Mouse (Mus musculus) limb, embryonic 12.5 days (tissue): ENCODE results near the gene Smoc1. TPM values are rescaled to one million over a fixed set of nuclear protein-coding genes. Genes with fewer than 3 reads are reported as not detected.

ENCODE experiments used
- ATAC-seq: fragments of 200-750 bp; cut with Nextera tagmentation; 2 replicates; pipeline ENCODE4 v1.8.0; 2017; ENCODE audit warnings: low read depth, moderate TSS enrichment; ENCODE audit not compliant: insufficient number of reproducible peaks, insufficient read depth, low FRiP score, low TSS enrichment
- H3K27ac ChIP-seq: fragments of 300-500 bp; sonication (generic); 2 replicates; pipeline ENCODE4 v1.5.1; 2016; ENCODE audit warnings: mild to moderate bottlenecking, moderate library complexity
- H3K27me3 ChIP-seq: fragments of 300-500 bp; sonication (generic); 2 replicates; pipeline ENCODE4 v1.6.1; 2016; ENCODE audit warnings: mild to moderate bottlenecking, moderate library complexity
- H3K36me3 ChIP-seq: fragments of 300-500 bp; sonication (generic); 2 replicates; pipeline ENCODE4 v1.6.1; 2016; ENCODE audit warnings: mild to moderate bottlenecking, moderate library complexity
- H3K4me1 ChIP-seq: fragments of 300-500 bp; sonication (generic); replicated peaks from 2 replicates; pipeline ENCODE4 v1.6.1; 2016
- H3K4me2 ChIP-seq: fragments of 300-500 bp; sonication (generic); 2 replicates; pipeline ENCODE4 v1.6.1; 2016; ENCODE audit warnings: mild to moderate bottlenecking, moderate library complexity
- H3K4me3 ChIP-seq: fragments of 300-500 bp; sonication (generic); replicated peaks from 2 replicates; pipeline ENCODE4 v1.5.1; 2016; ENCODE audit warnings: mild to moderate bottlenecking
- H3K9ac ChIP-seq: fragments of 300-500 bp; sonication (generic); replicated peaks from 2 replicates; pipeline ENCODE4 v1.6.1; 2016; ENCODE audit warnings: mild to moderate bottlenecking, moderate library complexity
- H3K9me3 ChIP-seq: fragments of 300-500 bp; sonication (generic); 2 replicates; pipeline ENCODE4 v1.6.1; 2016; ENCODE audit warnings: mild to moderate bottlenecking, moderate library complexity
- WGBS: fragments of 180-500 bp; shearing (Covaris S2); methylation state at CpG from one replicate; pipeline ENCODE4 v1.1.7; 2016; 5-methylcytosine and 5-hydroxymethylcytosine counted together
- polyA plus RNA-seq: library from polyadenylated mRNA; unstranded; fragments of >200 nt; fragmentation: Nextera tagmentation; extraction: Ambion mirVana; gene quantifications from 2 replicates; pipeline ENCODE4 v1.2.1, GENCODE M21; 2016

Smoc1 gene
- polyA plus RNA-seq, 1 experiment from 2014 or later: 13.1 TPM

- 65% methylated on average over 11 of the region's 11 CpGs for WGBS
- ATAC-seq: no peak
- H3K36me3 ChIP-seq: no peaks in the 10 kb centered on the region
Observed at GRCm38 (mm10) chr12:81055000-81055705, 28.5 kb downstream of the Smoc1 start.

GRCm38 (mm10) chr12:81055811-81056210 lies 29.2 kb downstream of the Smoc1 start:
- Histone ChIP-seq H3K4me2 (no peak overlapping the region), H3K4me3 (no peak overlapping the region), H3K9me3 (no peaks in the 10 kb centered on the region), H3K36me3 (no peaks in the 10 kb centered on the region), H3K27ac (peak overlapping the region; percentile 69; the same call in 1 of the 2 replicates), H3K9ac (no peak overlapping the region), H3K4me1 (peaks cover 21% of the 10 kb centered on the region), H3K27me3 (no peaks in the 10 kb centered on the region)
- no peak for ATAC-seq
- WGBS: 94% methylated on average over 2 of the region's 2 CpGs

More at GRCm38 (mm10) chr12:81055000-81055705, 28.5 kb downstream of the Smoc1 start:
- no peak overlapping the region for H3K4me3 ChIP-seq
- H3K9ac ChIP-seq: no peak overlapping the region
- no peaks in the 10 kb centered on the region for H3K9me3 ChIP-seq
- H3K4me2 ChIP-seq: no peak overlapping the region
- H3K27me3 ChIP-seq: no peaks in the 10 kb centered on the region
- peak overlapping the region; percentile 69 for H3K27ac ChIP-seq
- H3K4me1 ChIP-seq: peaks cover 21% of the 10 kb centered on the region

DNA sequence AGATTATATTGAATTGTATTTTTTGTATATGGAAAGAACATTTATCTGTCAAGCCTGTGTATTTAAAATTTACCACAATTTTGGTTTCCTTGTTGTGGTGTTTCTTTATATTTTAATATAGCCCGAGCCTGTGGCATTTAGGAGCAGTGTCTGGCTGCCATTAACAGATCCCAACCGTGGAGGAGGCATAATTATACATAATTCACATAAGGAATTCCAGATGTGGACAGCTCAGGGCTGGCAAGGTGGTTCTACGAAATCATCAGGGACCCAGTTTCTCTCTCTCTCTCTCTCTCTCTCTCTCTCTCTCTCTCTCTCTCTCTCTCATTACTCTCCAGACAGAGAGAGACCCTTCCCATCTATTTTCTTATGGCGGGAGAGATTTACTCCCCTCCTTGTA lies 31.0 kb downstream of the Smoc1 start:
- Histone ChIP-seq H3K4me3 (no peak overlapping the region), H3K36me3 (no peaks in the 10 kb centered on the region), H3K27me3 (no peaks in the 10 kb centered on the region), H3K4me2 (no peak overlapping the region), H3K4me1 (peaks cover 21% of the 10 kb centered on the region), H3K9ac (no peak overlapping the region), H3K9me3 (no peaks in the 10 kb centered on the region), H3K27ac (no peak overlapping the region)
- ATAC-seq: no peak
- WGBS: 16% methylated on average over 4 of the region's 4 CpGs

GRCm38 (mm10) chr12:81058561-81058960 lies 32.0 kb downstream of the Smoc1 start:
- Histone ChIP-seq H3K36me3 (no peaks in the 10 kb centered on the region), H3K9ac (no peak overlapping the region), H3K27ac (no peak overlapping the region), H3K9me3 (no peaks in the 10 kb centered on the region), H3K27me3 (no peaks in the 10 kb centered on the region), H3K4me3 (no peak overlapping the region), H3K4me2 (no peak overlapping the region), H3K4me1 (peaks cover 24% of the 10 kb centered on the region)
- WGBS: 90% methylated on average over 3 of the region's 3 CpGs
- no peak for ATAC-seq

GRCm38 (mm10) chr12:81061831-81062361 lies 35.3 kb downstream of the Smoc1 start:
- Histone ChIP-seq H3K9me3 (no peaks in the 10 kb centered on the region), H3K27me3 (no peaks in the 10 kb centered on the region), H3K27ac (no peak overlapping the region), H3K4me1 (peaks cover 16% of the 10 kb centered on the region), H3K4me3 (no peak overlapping the region), H3K9ac (no peak overlapping the region), H3K36me3 (no peaks in the 10 kb centered on the region), H3K4me2 (no peak overlapping the region)
- no peak for ATAC-seq
- WGBS: 68% methylated on average over 6 of the region's 6 CpGs

GRCm38 (mm10) chr12:81063336-81063955 lies 36.8 kb downstream of the Smoc1 start:
- no peak overlapping the region for H3K27ac ChIP-seq
- H3K9me3 ChIP-seq: no peaks in the 10 kb centered on the region
- no peak overlapping the region for H3K4me3 ChIP-seq
- no peaks in the 10 kb centered on the region for H3K36me3 ChIP-seq
- no peak for ATAC-seq
- H3K9ac ChIP-seq: no peak overlapping the region
- H3K27me3 ChIP-seq: no peaks in the 10 kb centered on the region
- no peak overlapping the region for H3K4me2 ChIP-seq
- peaks cover 6% of the 10 kb centered on the region; the same call in 1 of the 2 replicates for H3K4me1 ChIP-seq
- WGBS: 85% methylated on average over 6 of the region's 6 CpGs

- no peaks in the 10 kb centered on the region; the same call in 1 of the 2 replicates for H3K36me3 ChIP-seq
- 0 out of 2 replicates have a peak, but pooled peaks cover 3% of the 10 kb centered on the region for H3K9me3 ChIP-seq
- WGBS: 82% methylated on average over 2 of the region's 2 CpGs
- no peaks in the 10 kb centered on the region for H3K27me3 ChIP-seq
- H3K9ac ChIP-seq: no peak overlapping the region
- no peak for ATAC-seq
- no peaks in the 10 kb centered on the region for H3K4me1 ChIP-seq
- no peak overlapping the region for H3K4me3 ChIP-seq
- no peak overlapping the region for H3K27ac ChIP-seq
- no peak overlapping the region for H3K4me2 ChIP-seq
Observed at GRCm38 (mm10) chr12:81074139-81074538, 47.5 kb downstream of the Smoc1 start.

DNA sequence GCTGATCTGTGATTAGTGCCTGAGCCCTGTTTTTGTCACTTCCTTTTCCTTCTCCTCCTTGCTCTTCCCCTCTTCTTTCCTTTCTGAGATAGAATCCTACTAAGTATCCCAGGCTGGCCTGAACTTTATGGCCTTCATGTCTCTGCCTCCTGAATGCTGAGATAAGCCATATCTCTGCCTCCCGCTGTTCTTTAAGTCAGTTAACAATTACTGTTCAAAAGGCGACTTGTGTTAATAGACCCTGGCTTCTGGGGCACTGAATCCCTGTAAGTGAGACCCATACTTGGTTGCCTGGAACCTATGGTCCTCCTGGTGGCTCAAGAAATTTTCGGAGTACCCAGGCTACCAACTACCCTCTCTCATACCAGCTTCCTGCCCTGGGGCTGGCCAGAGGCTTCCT lies 48.3 kb downstream of the Smoc1 start:
- no peak overlapping the region for H3K4me2 ChIP-seq
- no peaks in the 10 kb centered on the region for H3K27me3 ChIP-seq
- H3K9ac ChIP-seq: no peak overlapping the region
- ATAC-seq: no peak
- H3K4me3 ChIP-seq: no peak overlapping the region
- H3K9me3 ChIP-seq: 0 out of 2 replicates have a peak, but pooled peaks cover 5% of the 10 kb centered on the region
- no peaks in the 10 kb centered on the region; the same call in 1 of the 2 replicates for H3K36me3 ChIP-seq
- 75% methylated on average over 3 of the region's 3 CpGs for WGBS
- no peaks in the 10 kb centered on the region for H3K4me1 ChIP-seq
- no peak overlapping the region for H3K27ac ChIP-seq

- Histone ChIP-seq H3K27ac (no peak overlapping the region), H3K36me3 (no peaks in the 10 kb centered on the region; the same call in 1 of the 2 replicates), H3K9ac (no peak overlapping the region), H3K4me2 (no peak overlapping the region), H3K9me3 (0 out of 2 replicates have a peak, but pooled peaks cover 5% of the 10 kb centered on the region), H3K4me1 (no peaks in the 10 kb centered on the region), H3K27me3 (no peaks in the 10 kb centered on the region), H3K4me3 (no peak overlapping the region)
- WGBS: 98% methylated on average over 2 of the region's 2 CpGs
- ATAC-seq: no peak
Observed at GRCm38 (mm10) chr12:81077953-81078646, 51.5 kb downstream of the Smoc1 start.

DNA sequence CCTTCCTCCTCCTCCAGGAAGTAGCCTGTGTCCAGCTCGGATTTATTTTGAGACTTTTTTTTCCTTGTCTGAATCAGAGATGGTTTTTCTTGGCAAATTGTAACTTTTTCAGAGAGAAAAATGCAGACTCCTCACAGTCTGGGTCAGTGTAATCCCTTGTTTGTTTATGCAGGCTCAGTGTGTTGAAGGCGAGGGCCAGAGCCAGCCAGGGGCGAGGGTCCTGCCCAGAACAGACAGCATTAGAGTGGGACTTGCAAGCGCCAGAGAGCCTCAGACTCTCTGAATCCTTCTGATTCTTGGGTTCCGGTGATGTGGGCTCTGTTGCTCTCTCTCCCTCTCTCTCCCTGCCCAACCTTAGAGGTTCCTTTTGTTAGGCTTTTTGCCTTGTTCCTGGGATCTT lies 53.7 kb downstream of the Smoc1 start:
- 0 out of 2 replicates have a peak, but pooled peaks cover 5% of the 10 kb centered on the region for H3K9me3 ChIP-seq
- no peak overlapping the region for H3K4me2 ChIP-seq
- no peaks in the 10 kb centered on the region for H3K4me1 ChIP-seq
- no peak overlapping the region for H3K27ac ChIP-seq
- WGBS: 70% methylated on average over 5 of the region's 5 CpGs
- H3K27me3 ChIP-seq: no peaks in the 10 kb centered on the region
- H3K4me3 ChIP-seq: no peak overlapping the region
- no peak for ATAC-seq
- no peaks in the 10 kb centered on the region; the same call in 1 of the 2 replicates for H3K36me3 ChIP-seq
- no peak overlapping the region for H3K9ac ChIP-seq

- H3K4me2 ChIP-seq: no peak overlapping the region
- H3K4me3 ChIP-seq: no peak overlapping the region
- ATAC-seq: no peak
- no peak overlapping the region for H3K9ac ChIP-seq
- H3K36me3 ChIP-seq: no peaks in the 10 kb centered on the region; the same call in 1 of the 2 replicates
- no peaks in the 10 kb centered on the region for H3K4me1 ChIP-seq
- H3K27ac ChIP-seq: no peak overlapping the region
- WGBS: 90% methylated on average over 3 of the region's 3 CpGs
- no peaks in the 10 kb centered on the region for H3K27me3 ChIP-seq
- H3K9me3 ChIP-seq: 0 out of 2 replicates have a peak, but pooled peaks cover 5% of the 10 kb centered on the region
Observed at GRCm38 (mm10) chr12:81081031-81081430, 54.4 kb downstream of the Smoc1 start.
